Mouse (Mus musculus): ENCODE measurements at regions not wholly inside any gene's neighbourhood (a gene's known extent, or its start where the extent isn't known, plus 50 kb on each side); places are given as distances from the start of the nearest gene placed in this dataset. TPM values are rescaled to one million over a fixed set of nuclear protein-coding genes. Genes with fewer than 3 reads are reported as not detected.

DNA sequence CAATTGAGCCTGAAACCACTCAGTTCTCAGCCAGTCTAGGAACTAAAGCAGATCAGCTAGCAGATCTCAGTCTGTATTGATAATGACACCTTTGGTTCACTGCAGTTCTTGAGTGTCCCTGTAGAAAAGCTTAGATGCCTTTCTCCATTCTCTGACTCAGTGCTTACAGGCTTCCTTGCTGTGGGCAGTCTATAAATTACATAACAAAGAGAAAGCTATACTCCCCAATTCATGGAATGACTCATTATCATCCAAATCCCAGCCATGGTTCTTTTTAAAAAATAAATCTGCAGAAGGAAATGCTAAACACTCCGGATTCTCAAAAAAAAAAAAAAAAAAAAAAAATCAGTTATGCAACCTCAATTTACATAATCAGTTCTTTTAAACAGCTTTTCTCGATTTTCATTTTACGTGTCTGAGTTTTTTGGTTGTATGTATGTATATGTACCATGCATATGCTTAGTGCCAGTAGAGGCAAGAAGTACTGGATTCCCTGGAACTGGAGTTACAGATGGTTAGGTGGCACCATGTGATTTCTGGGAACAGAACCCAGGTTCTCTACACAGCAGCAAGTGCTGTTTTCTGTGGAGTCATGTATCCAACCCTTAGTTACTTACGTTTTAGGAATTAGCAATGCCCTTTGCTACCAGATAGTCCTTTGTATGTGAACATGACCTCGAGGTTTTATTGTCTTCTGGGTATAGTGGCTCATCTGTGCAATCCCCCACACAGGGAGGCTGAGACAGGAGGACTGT lies 71.5 kb upstream of the Slc39a10 start:
- 71% methylated on average over 5 of the region's 5 CpGs for WGBS
- H3K4me1 ChIP-seq = no peaks in the 10 kb centered on the region
- H3K9me3 ChIP-seq = no peaks in the 10 kb centered on the region
- no peak overlapping the region for H3K9ac ChIP-seq
- H3K36me3 ChIP-seq = no peaks in the 10 kb centered on the region
- no peak for ATAC-seq (ENCODE audit: low FRiP score, low read depth)
- no peaks in the 10 kb centered on the region for H3K27me3 ChIP-seq (replicated peaks)
- no peak overlapping the region for H3K4me3 ChIP-seq
- H3K27ac ChIP-seq = no peak overlapping the region
- no peak overlapping the region for H3K4me2 ChIP-seq (replicated peaks)

Small RNAs in the stretch of these regions (microRNA-seq; reads per million reads assigned to microRNA genes)
- not detected for gene Mir6350
